Mouse (Mus musculus) heart, embryonic 14.5 days (tissue): ENCODE measurements around the gene Ublcp1. TPM values are rescaled to one million over a fixed set of nuclear protein-coding genes. Genes with fewer than 3 reads are reported as not detected.

Source experiments
- ATAC-seq: fragments of 200-750 bp; cut with Nextera tagmentation; 2 replicates; pipeline ENCODE4 v1.8.0; 2017; ENCODE audit warnings: low read depth, moderate TSS enrichment; ENCODE audit not compliant: insufficient number of reproducible peaks, insufficient read depth, low FRiP score
- H3K27ac ChIP-seq, 2 experiments: fragments of 200-500 bp in 1 of 2; fragments of 300-500 bp in 1 of 2; sonication (generic) in 1 of 2; replicated peaks in 1 of 2; 2 replicates each; pipeline ENCODE4 v1.5.1; 2012 to 2014; ENCODE audit warnings: low read depth in 2 of 2, low read length in 2 of 2, control low read depth in 1 of 2, mild to moderate bottlenecking in 1 of 2, mixed read lengths in 1 of 2; ENCODE audit not compliant: control insufficient read depth in 1 of 2, insufficient read depth in 1 of 2
- H3K27me3 ChIP-seq: fragments of 300-500 bp; sonication (generic); 2 replicates; pipeline ENCODE4 v1.6.1; 2014; ENCODE audit warnings: mild to moderate bottlenecking, low read length, control low read depth; ENCODE audit not compliant: control insufficient read depth, insufficient read depth
- H3K36me3 ChIP-seq: fragments of 300-500 bp; sonication (generic); 2 replicates; pipeline ENCODE4 v1.6.1; 2014; ENCODE audit warnings: mild to moderate bottlenecking, control low read depth, low read length, mixed read lengths; ENCODE audit not compliant: control insufficient read depth, insufficient read depth
- H3K4me1 ChIP-seq, 2 experiments: fragments of 200-500 bp in 1 of 2; fragments of 300-500 bp in 1 of 2; sonication (generic) in 1 of 2; 2 replicates each; pipeline ENCODE4 v1.6.1; 2012 to 2014; ENCODE audit warnings: low read length in 2 of 2, control low read depth in 1 of 2, mixed read lengths in 1 of 2; ENCODE audit not compliant: control insufficient read depth in 2 of 2, insufficient read depth in 2 of 2
- H3K4me2 ChIP-seq: fragments of 300-500 bp; sonication (generic); 2 replicates; pipeline ENCODE4 v1.6.1; 2014; ENCODE audit warnings: mild to moderate bottlenecking, low read length
- H3K4me3 ChIP-seq, 2 experiments: fragments of 200-500 bp in 1 of 2; fragments of 300-500 bp in 1 of 2; sonication (generic) in 1 of 2; 2 replicates each; pipeline ENCODE4 v1.5.1; 2012 to 2014; ENCODE audit warnings: low read length in 2 of 2, mild to moderate bottlenecking in 2 of 2, control low read depth in 1 of 2, low read depth in 1 of 2, moderate library complexity in 1 of 2; ENCODE audit not compliant: control insufficient read depth in 1 of 2, insufficient read depth in 1 of 2
- H3K9ac ChIP-seq: fragments of 300-500 bp; sonication (generic); 2 replicates; pipeline ENCODE4 v1.6.1; 2014; ENCODE audit warnings: mild to moderate bottlenecking, low read length
- H3K9me3 ChIP-seq: fragments of 300-500 bp; sonication (generic); 2 replicates; pipeline ENCODE4 v1.6.1; 2016; ENCODE audit warnings: low read length, control low read depth; ENCODE audit not compliant: control insufficient read depth
- WGBS: fragments of 180-500 bp; shearing (Covaris S2); extraction: QIAGEN DNeasy Blood & Tissue Kit; methylation state at CpG from one replicate; pipeline ENCODE4 v1.1.7; 2014; 5-methylcytosine and 5-hydroxymethylcytosine counted together
- polyA plus RNA-seq: library from polyadenylated mRNA; unstranded; fragments of >200 nt; fragmentation: Nextera tagmentation; extraction: Ambion mirVana; gene quantifications from 2 replicates; pipeline ENCODE4 v1.2.1, GENCODE M21; 2014

Gene Ublcp1
- polyA plus RNA-seq, 1 experiment from 2014 or later, result 40.7 TPM

GRCm38 (mm10) chr11:44513026-44513422 is 42.7 kb upstream of the Ublcp1 start:
- Histone ChIP-seq H3K36me3 (no peaks in the 10 kb centered on the region), H3K4me1 (peaks cover 0 to 9% of the 10 kb centered on the region in 2 experiments; a peak in 1 of 4 replicates), H3K9ac (no peak overlapping the region), H3K4me3 (no peak overlapping the region), H3K4me2 (no peak overlapping the region), H3K9me3 (no peaks in the 10 kb centered on the region), H3K27ac (no peak overlapping the region), H3K27me3 (no peaks in the 10 kb centered on the region)
- 54% methylated on average over 2 of the region's 2 CpGs for WGBS
- no peak for ATAC-seq

- ATAC-seq, result no peak; the same call in 1 of the 2 replicates
- Histone ChIP-seq H3K4me2 (no peak overlapping the region), H3K4me3 (no peak overlapping the region), H3K36me3 (no peaks in the 10 kb centered on the region), H3K27ac (peak overlapping the region in 1 of 2 experiments; percentile 20; a peak in 1 of 4 replicates), H3K9me3 (no peaks in the 10 kb centered on the region), H3K9ac (no peak overlapping the region), H3K27me3 (no peaks in the 10 kb centered on the region), H3K4me1 (peaks cover 0 to 8% of the 10 kb centered on the region in 2 experiments; a peak in 1 of 4 replicates)
- 53% methylated on average over 14 of the region's 14 CpGs for WGBS
Observed at GRCm38 (mm10) chr11:44512044-44513025, 42.0 kb upstream of the Ublcp1 start.

GRCm38 (mm10) chr11:44510371-44510770 is 40.1 kb upstream of the Ublcp1 start:
- H3K27ac ChIP-seq, result no peak overlapping the region
- H3K9me3 ChIP-seq, result no peaks in the 10 kb centered on the region
- ATAC-seq, result no peak
- no peak overlapping the region for H3K4me3 ChIP-seq
- H3K27me3 ChIP-seq, result no peaks in the 10 kb centered on the region
- no peak overlapping the region for H3K4me2 ChIP-seq
- no peaks in the 10 kb centered on the region for H3K36me3 ChIP-seq
- 88% methylated on average over 7 of the region's 7 CpGs for WGBS
- H3K9ac ChIP-seq, result no peak overlapping the region
- peaks cover 0 to 8% of the 10 kb centered on the region in 2 experiments; a peak in 1 of 4 replicates for H3K4me1 ChIP-seq

GRCm38 (mm10) chr11:44509906-44510305 is 39.6 kb upstream of the Ublcp1 start:
- H3K4me3 ChIP-seq, result no peak overlapping the region
- H3K4me2 ChIP-seq, result no peak overlapping the region
- ATAC-seq, result no peak
- no peak overlapping the region for H3K9ac ChIP-seq
- H3K27me3 ChIP-seq, result no peaks in the 10 kb centered on the region
- H3K36me3 ChIP-seq, result no peaks in the 10 kb centered on the region
- peaks cover 0 to 8% of the 10 kb centered on the region in 2 experiments; a peak in 1 of 4 replicates for H3K4me1 ChIP-seq
- H3K9me3 ChIP-seq, result no peaks in the 10 kb centered on the region
- H3K27ac ChIP-seq, result no peak overlapping the region
- WGBS, result 77% methylated on average over 2 of the region's 2 CpGs

- Histone ChIP-seq H3K4me1 (peaks cover 0 to 8% of the 10 kb centered on the region in 2 experiments; a peak in 1 of 4 replicates), H3K9me3 (no peaks in the 10 kb centered on the region), H3K9ac (no peak overlapping the region), H3K36me3 (no peaks in the 10 kb centered on the region), H3K4me2 (no peak overlapping the region), H3K4me3 (no peak overlapping the region), H3K27ac (no peak overlapping the region), H3K27me3 (no peaks in the 10 kb centered on the region)
- ATAC-seq, result no peak
- 34% methylated on average over 4 of the region's 4 CpGs for WGBS
Observed at GRCm38 (mm10) chr11:44508876-44509275, 38.6 kb upstream of the Ublcp1 start.

GRCm38 (mm10) chr11:44504761-44505160 is 34.5 kb upstream of the Ublcp1 start:
- H3K4me3 ChIP-seq, result no peak overlapping the region
- peaks cover 0 to 4% of the 10 kb centered on the region in 2 experiments; a peak in 1 of 4 replicates for H3K4me1 ChIP-seq
- H3K9me3 ChIP-seq, result no peaks in the 10 kb centered on the region
- no peak overlapping the region for H3K9ac ChIP-seq
- WGBS, result 73% methylated on average over 3 of the region's 3 CpGs
- H3K4me2 ChIP-seq, result no peak overlapping the region
- H3K36me3 ChIP-seq, result no peaks in the 10 kb centered on the region
- H3K27me3 ChIP-seq, result no peaks in the 10 kb centered on the region
- no peak overlapping the region for H3K27ac ChIP-seq
- ATAC-seq, result no peak

DNA sequence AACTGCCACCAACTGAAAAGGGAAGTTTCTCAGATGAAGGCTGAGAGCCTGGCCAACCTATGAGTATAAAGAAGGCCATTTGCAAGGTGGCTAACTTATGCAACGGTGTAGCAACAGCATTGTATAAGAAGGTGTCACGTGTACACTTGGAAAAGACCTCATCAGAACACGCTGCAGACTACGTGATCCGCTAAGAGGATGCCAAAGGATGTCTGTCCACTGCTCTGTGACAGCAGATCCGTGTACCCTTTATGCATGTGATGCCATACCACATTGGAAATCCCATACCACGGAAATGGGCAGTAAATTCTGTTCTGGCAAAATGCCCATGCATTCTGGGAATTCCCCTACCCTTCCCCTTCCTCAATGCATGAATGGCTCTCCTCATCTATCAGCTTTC is 33.8 kb upstream of the Ublcp1 start:
- Histone ChIP-seq H3K4me1 (peaks cover 0 to 4% of the 10 kb centered on the region in 2 experiments; a peak in 1 of 4 replicates), H3K9me3 (no peaks in the 10 kb centered on the region), H3K4me2 (no peak overlapping the region), H3K27ac (no peak overlapping the region), H3K27me3 (no peaks in the 10 kb centered on the region), H3K36me3 (no peaks in the 10 kb centered on the region), H3K4me3 (no peak overlapping the region), H3K9ac (no peak overlapping the region)
- 81% methylated on average over 7 of the region's 7 CpGs for WGBS
- ATAC-seq, result no peak
